Mouse (Mus musculus) MEL (cell line): ENCODE results near the gene Gstt2.
"Not testable (repeated sequence)": the region's sequence is repeated elsewhere in the genome, so short reads cannot be mapped to it uniquely, and the experiment has no call there.

Source experiments
- CHD1 ChIP-seq: IDR thresholded peaks from 2 replicates; pipeline ENCODE4 v1.6.1; 2012; ENCODE audit warnings: low read depth, mild to moderate bottlenecking, inconsistent platforms, low read length, improper control_type of control experiment
- CTCF ChIP-seq, 3 experiments: IDR thresholded peaks in 2 of 3; conservative IDR thresholded peaks in 1 of 3; 2 replicates each; pipeline ENCODE4 v1.5.1; 2011 to 2012; ENCODE audit warnings: low read length in 3 of 3, low read depth in 2 of 3, mild to moderate bottlenecking in 2 of 3, improper control_type of control experiment in 1 of 3, inconsistent platforms in 1 of 3, mixed read lengths in 1 of 3, moderate library complexity in 1 of 3; ENCODE audit not compliant: control insufficient read depth in 1 of 3, insufficient read depth in 1 of 3, poor library complexity in 1 of 3, severe bottlenecking in 1 of 3
- HCFC1 ChIP-seq: IDR thresholded peaks from 2 replicates; pipeline ENCODE4 v1.6.1; 2012; ENCODE audit warnings: low read depth, mild to moderate bottlenecking, inconsistent platforms, low read length, improper control_type of control experiment, moderate library complexity
- KAT2A ChIP-seq: conservative IDR thresholded peaks from 2 replicates; pipeline ENCODE4 v1.6.1; 2012; ENCODE audit warnings: low read depth, low read length, improper control_type of control experiment, inconsistent platforms
- MAX ChIP-seq: IDR thresholded peaks from 2 replicates; pipeline ENCODE4 v1.6.1; 2011; ENCODE audit warnings: low read length, improper control_type of control experiment
- MXI1 ChIP-seq: IDR thresholded peaks from 2 replicates; pipeline ENCODE4 v1.6.1; 2011; ENCODE audit warnings: mild to moderate bottlenecking, low read depth, low read length, improper control_type of control experiment
- NELFE ChIP-seq: IDR thresholded peaks from 2 replicates; pipeline ENCODE4 v1.6.1; 2011; ENCODE audit warnings: low read depth, low read length, improper control_type of control experiment
- POLR2A ChIP-seq, 2 experiments: IDR thresholded peaks; 2 replicates each; pipeline ENCODE4 v1.6.1; 2011 to 2012; ENCODE audit warnings: low read length in 2 of 2, mild to moderate bottlenecking in 2 of 2, control low read depth in 1 of 2, improper control_type of control experiment in 1 of 2, low read depth in 1 of 2, moderate library complexity in 1 of 2; ENCODE audit not compliant: control insufficient read depth in 1 of 2, insufficient read depth in 1 of 2, poor library complexity in 1 of 2
- RCOR1 ChIP-seq: IDR thresholded peaks from 2 replicates; pipeline ENCODE4 v1.6.1; 2012; ENCODE audit warnings: low read depth, mild to moderate bottlenecking, inconsistent platforms, low read length, improper control_type of control experiment
- TCF12 ChIP-seq: IDR thresholded peaks from 2 replicates; pipeline ENCODE4 v1.6.1; 2014; ENCODE audit warnings: low read depth, mild to moderate bottlenecking, inconsistent platforms, low read length, improper control_type of control experiment, moderate library complexity

- TF ChIP-seq NELFE (peak; percentile 85), MXI1 (peak; percentile 89; the same call in 1 of the 2 replicates), TCF12 (peak; percentile 51; the same call in 1 of the 2 replicates), HCFC1 (peak; percentile 59), CHD1 (peak; percentile 63; the same call in 1 of the 2 replicates), POLR2A (IDR thresholded peaks at IDR 0.05; ENCODE audit: control insufficient read depth in 1 of 2, insufficient read depth in 1 of 2, low read depth in 1 of 2, low read length in 2 of 2, poor library complexity in 1 of 2) (peak in 1 of 2 experiments; percentile 93; a peak in 2 of 4 replicates)
- not testable (repeated sequence) for TF ChIP-seq CTCF (IDR thresholded peaks at IDR 0.05 in 2 of 3, conservative IDR thresholded peaks at IDR 0.05 in 1 of 3; ENCODE audit: control insufficient read depth in 1 of 3, insufficient read depth in 1 of 3, low read depth in 2 of 3, low read length in 3 of 3, poor library complexity in 1 of 3, severe bottlenecking in 1 of 3); KAT2A; RCOR1; MAX
Observed at GRCm38 (mm10) chr10:75859786-75860470, 22.7 kb upstream of the Gstt2 start, which contains the start of gene Mif.
